8 mouse cellular contexts compared by ENCODE assay signal in genomic region chr12:35884892-35885558, GRCm38 (mm10). TPM values are rescaled to one million over a fixed set of nuclear protein-coding genes. Genes with fewer than 3 reads are reported as not detected.
DNase-seq lines count a peak whose midpoint lies in the region; ATAC-seq and TF ChIP-seq lines count a peak whose summit lies in the region.

No protein-coding gene starts in this region.

- no peak overlapping the region for H3K4me3 ChIP-seq in gastrocnemius, adult 2 months
- H3K4me3 ChIP-seq in layer of hippocampus, adult 2 months, result no peak overlapping the region; the same call in 1 of the 2 replicates
- no peak overlapping the region for H3K4me3 ChIP-seq in hindbrain, embryonic 13.5 days
- H3K4me3 ChIP-seq in midbrain, embryonic 16.5 days (ENCODE audit: low read depth, low read length), result no peak overlapping the region

- whole genome bisulfite sequencing in hindbrain, embryonic 13.5 days, result 50% methylated on average over 9 of the region's 9 CpGs
- 60% methylated on average over 9 of the region's 9 CpGs for WGBS in midbrain, embryonic 16.5 days

- H3K36me3 ChIP-seq in hindbrain, embryonic 13.5 days, result no peaks in the 10 kb centered on the region
- H3K36me3 ChIP-seq in midbrain, embryonic 16.5 days (ENCODE audit: control insufficient read depth, insufficient read depth, low read length), result no peaks in the 10 kb centered on the region

- TF ChIP-seq CTCF in gastrocnemius, adult 2 months (IDR thresholded peaks at IDR 0.05), result peak; percentile 55
- TF ChIP-seq CTCF in layer of hippocampus, adult 2 months (conservative IDR thresholded peaks at IDR 0.05), result peak; percentile 81

- H3K4me2 ChIP-seq in hindbrain, embryonic 13.5 days, result no peak overlapping the region
- H3K4me2 ChIP-seq in midbrain, embryonic 16.5 days (ENCODE audit: low read length), result no peak overlapping the region

- H3K9ac ChIP-seq in hindbrain, embryonic 13.5 days, result no peak overlapping the region
- H3K9ac ChIP-seq in midbrain, embryonic 16.5 days (ENCODE audit: low read depth, low read length), result no peak overlapping the region

- no peak overlapping the region for H3K27ac ChIP-seq in gastrocnemius, adult 2 months
- no peak overlapping the region for H3K27ac ChIP-seq in layer of hippocampus, adult 2 months
- H3K27ac ChIP-seq in hindbrain, embryonic 13.5 days, result no peak overlapping the region
- H3K27ac ChIP-seq in midbrain, embryonic 16.5 days (ENCODE audit: low read length), result no peak overlapping the region

- peak; percentile 73 for ATAC-seq in megakaryocyte, adult 5-6 weeks (ENCODE audit: poor library complexity, severe bottlenecking)
- ATAC-seq in hindbrain, embryonic 13.5 days (ENCODE audit: low FRiP score), result no peak
- ATAC-seq in midbrain, embryonic 16.5 days, result no peak

- H3K4me1 ChIP-seq in hindbrain, embryonic 13.5 days (replicated peaks), result no peaks in the 10 kb centered on the region
- H3K4me1 ChIP-seq in midbrain, embryonic 16.5 days (ENCODE audit: control insufficient read depth, insufficient read depth, low read length), result no peaks in the 10 kb centered on the region

- intact Hi-C loops in gastrocnemius, adult 2 months (cut with DNase I), result no loop called here

- H3K9me3 ChIP-seq in hindbrain, embryonic 13.5 days, result no peaks in the 10 kb centered on the region
- H3K9me3 ChIP-seq in midbrain, embryonic 16.5 days (replicated peaks; ENCODE audit: control insufficient read depth, low read length, poor library complexity, severe bottlenecking), result no peaks in the 10 kb centered on the region

- DNase-seq in gastrocnemius, adult 2 months, result peak; percentile 26
- DNase-seq in gastrocnemius, postnatal 25 days, result no peak
- peak; percentile 25 for DNase-seq in urinary bladder, postnatal 25 days (ENCODE audit: low spot score)
- DNase-seq in urinary bladder, postnatal 4 days (ENCODE audit: low spot score in 2 of 2), result no peak
- DNase-seq in layer of hippocampus, adult 2 months (ENCODE audit: low spot score in 2 of 2), result peak in 1 of 2 experiments; percentile 35

- no peaks in the 10 kb centered on the region for H3K27me3 ChIP-seq in hindbrain, embryonic 13.5 days
- no peaks in the 10 kb centered on the region for H3K27me3 ChIP-seq in midbrain, embryonic 16.5 days (ENCODE audit: control insufficient read depth, insufficient read depth, low read depth, low read length)

RNA-seq across cellular contexts. Expression of gene Agr3, which starts 40.4 kb away (rescaled TPM):
- not detected for total RNA-seq in gastrocnemius, adult 2 months (2021)
- total RNA-seq in gastrocnemius, postnatal 25 days (2021), result not detected
- not detected for total RNA-seq in layer of hippocampus, adult 2 months (2021)
- not detected in 2 replicates for total RNA-seq in megakaryocyte, adult 5-6 weeks (2015)
- not detected in 2 replicates for total RNA-seq in megakaryocyte, adult 5-6 weeks (2017)
- polyA plus RNA-seq in hindbrain, embryonic 13.5 days (2015; fragmentation: Nextera tagmentation; extraction: Ambion mirVana), result not detected in 2 replicates
- not detected in 2 replicates for polyA plus RNA-seq in midbrain, embryonic 16.5 days (2015; fragmentation: Nextera tagmentation; extraction: Ambion mirVana)

Comparison
In these comparisons a context has a peak if more than half of its experiments do, and no peak if none do; other contexts are left out.
1. DNase-seq: peak in gastrocnemius, adult 2 months (single experiment) and urinary bladder, postnatal 25 days (single experiment); none in gastrocnemius, postnatal 25 days (single experiment) and urinary bladder, postnatal 4 days (0 of 2).